Mouse (Mus musculus) ovary, postnatal 10 days (tissue): ENCODE data around the gene Dxo.

Experiments
- DNase-seq: peaks from one replicate; pipeline ENCODE4 v3.0.0; 2022; ENCODE audit warnings: low spot score

The Dxo gene

DNA sequence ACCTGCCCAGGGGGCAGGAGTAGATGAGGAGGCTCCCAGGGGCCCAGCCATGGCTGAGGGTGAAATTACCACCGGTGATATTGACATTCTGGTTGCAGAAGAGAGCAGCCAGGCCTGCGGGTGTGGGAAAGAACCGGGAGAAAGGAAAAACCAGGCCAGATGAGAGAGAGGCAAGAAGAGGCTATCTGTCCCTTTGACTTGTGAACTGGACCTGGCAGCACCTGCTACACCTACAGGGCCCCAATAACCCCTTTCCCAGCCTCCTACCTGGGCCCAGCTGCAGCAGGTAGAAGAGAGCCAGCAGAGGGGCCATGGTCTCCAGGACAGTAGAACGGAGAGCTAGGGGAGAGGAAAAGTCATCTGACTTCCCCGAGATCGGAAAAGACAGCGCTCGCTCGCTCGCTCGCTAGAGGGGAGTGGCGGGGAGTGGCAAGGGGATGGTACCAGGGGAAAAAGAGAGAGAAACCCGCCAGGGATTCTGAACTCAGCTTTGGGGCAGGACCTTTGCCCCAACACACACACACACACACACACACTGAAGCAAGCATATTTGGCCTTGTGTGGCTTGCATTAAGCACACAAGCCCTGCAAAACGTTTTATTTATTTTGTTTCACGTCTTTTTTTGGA, 45.0 kb downstream of the Dxo start, which contains the start of gene Gm20547:
Gene Gm20547 (minus strand): TSS at position 360 of the 628 bp plus-strand sequence.
- DNase-seq: no peak

GRCm38 (mm10) chr17:34883332-34883731, 46.5 kb downstream of the Dxo start:
- no peak for DNase-seq

DNA sequence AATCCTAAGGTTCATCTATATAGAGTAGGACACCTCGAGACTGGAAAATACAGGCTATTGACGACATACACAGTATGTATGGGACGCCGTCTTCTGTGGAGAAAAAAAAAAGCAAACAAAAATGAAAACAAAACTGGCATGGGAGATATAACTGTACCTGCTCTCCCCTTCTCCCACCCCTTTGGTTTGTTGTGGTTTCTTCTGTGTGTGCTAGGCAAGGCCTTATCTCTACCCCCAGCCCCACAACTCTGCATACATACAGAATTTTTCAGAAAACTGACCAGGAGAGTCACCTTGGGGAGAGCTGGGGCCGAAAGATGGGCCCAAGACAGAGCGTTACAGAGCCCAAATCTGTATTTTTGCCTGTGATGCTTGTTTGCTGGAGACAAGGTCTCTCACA, 47.9 kb downstream of the Dxo start:
- no peak for DNase-seq

DNA sequence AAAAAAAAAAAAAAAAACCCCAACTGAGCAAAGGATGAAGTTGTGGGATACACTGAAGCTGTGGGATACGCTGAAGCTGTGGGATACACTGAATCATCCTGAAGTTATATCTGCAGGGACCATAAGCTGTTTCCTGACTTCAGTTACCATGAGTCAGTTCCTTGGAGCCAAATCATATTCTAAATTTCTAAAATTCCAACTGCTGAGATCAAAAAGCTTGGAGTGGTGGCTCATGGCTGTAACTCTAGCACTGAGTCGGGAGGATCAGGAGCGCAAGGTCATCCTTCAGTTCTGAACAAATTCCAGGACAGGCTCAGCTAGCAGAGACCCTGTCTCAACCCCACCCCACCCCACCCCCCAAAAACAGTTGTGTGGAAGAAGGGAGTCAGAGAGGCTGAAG, 48.8 kb downstream of the Dxo start:
- no peak for DNase-seq

DNA sequence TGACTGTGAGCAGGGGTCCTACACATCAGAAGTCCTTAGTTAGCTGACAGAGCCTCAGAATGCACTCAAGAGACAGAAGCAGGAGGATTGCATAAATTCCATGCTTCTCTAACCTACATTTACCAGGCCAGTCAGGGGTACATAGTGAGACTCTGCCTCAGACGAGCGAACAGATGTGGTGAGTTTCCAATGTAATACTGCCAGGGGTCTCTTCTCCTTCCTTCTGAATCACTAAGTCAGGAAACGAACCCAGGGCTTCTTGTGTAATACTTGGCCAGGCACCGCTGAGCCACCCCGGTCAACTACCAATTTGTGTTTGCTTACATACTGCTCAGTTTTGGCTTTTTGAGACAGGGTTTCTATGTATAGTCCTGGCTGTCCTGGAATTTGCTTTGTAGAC, 51.1 kb downstream of the Dxo start:
- no peak for DNase-seq
